Mouse (Mus musculus) granulocyte monocyte progenitor cell, adult 5-6 weeks (primary cell): ENCODE results near the gene Lrwd1. TPM values are rescaled to one million over a fixed set of nuclear protein-coding genes. Genes with fewer than 3 reads are reported as not detected.
"Not testable (repeated sequence)": the region's sequence is repeated elsewhere in the genome, so short reads cannot be mapped to it uniquely, and the experiment has no call there.

ENCODE experiments used
- ATAC-seq: replicated peaks from 2 replicates; pipeline ENCODE4 v1.8.0; 2016; ENCODE audit warnings: mild to moderate bottlenecking, moderate TSS enrichment, inconsistent platforms; ENCODE audit not compliant: poor library complexity, severe bottlenecking
- total RNA-seq, 2 experiments: library from RNA; stranded (forward) in 1 of 2; stranded (reverse) in 1 of 2; fragments of 200-712, 200-1000 nt in 1 of 2; fragments of >200 nt in 1 of 2; fragmentation: Nextera tagmentation in 1 of 2; gene quantifications; 2 replicates each; pipeline ENCODE4 v1.2.3; 2014 to 2017

Gene Lrwd1
- total RNA-seq, 2 experiments from 2014 or later, result 31.5 to 70.4 TPM

GRCm38 (mm10) chr5:136149134-136149576, 13.3 kb upstream of the Lrwd1 start:
- peak; percentile 88 for ATAC-seq

GRCm38 (mm10) chr5:136147704-136148103, 11.8 kb upstream of the Lrwd1 start:
- no peak for ATAC-seq

GRCm38 (mm10) chr5:136146936-136147335, 11.1 kb upstream of the Lrwd1 start:
- ATAC-seq, result no peak

- peak; percentile 13; the same call in 1 of the 2 replicates for ATAC-seq
These were observed 8.9 kb upstream of the Lrwd1 start for GRCm38 (mm10) chr5:136144606-136145430.

GRCm38 (mm10) chr5:136143161-136143755, 7.4 kb upstream of the Lrwd1 start:
- no peak for ATAC-seq

GRCm38 (mm10) chr5:136142746-136143145, 6.9 kb upstream of the Lrwd1 start:
- no peak for ATAC-seq

GRCm38 (mm10) chr5:136140057-136140482, 4.2 kb upstream of the Lrwd1 start:
- ATAC-seq, result peak; percentile 63

GRCm38 (mm10) chr5:136139393-136139792, 3.5 kb upstream of the Lrwd1 start:
- ATAC-seq, result peak; percentile 37

GRCm38 (mm10) chr5:136137658-136138274, 1.9 kb upstream of the Lrwd1 start:
- ATAC-seq, result 0 out of 2 replicates have a peak, but pooled peaks have one; percentile 13

GRCm38 (mm10) chr5:136136292-136136990, 567 bp upstream of the Lrwd1 start:
- no peak for ATAC-seq

GRCm38 (mm10) chr5:136122165-136122564, 13.7 kb downstream of the Lrwd1 start:
- ATAC-seq, result no peak

GRCm38 (mm10) chr5:136116784-136117112, 19.1 kb downstream of the Lrwd1 start:
- peak; percentile 38 for ATAC-seq

GRCm38 (mm10) chr5:136115891-136116783, 19.7 kb downstream of the Lrwd1 start, which contains the start of gene Polr2j:
Gene Polr2j, plus strand, starts transcription at chr5:136116631.
- ATAC-seq, result peak; percentile 96

- not testable (repeated sequence) for ATAC-seq
These were observed 22.3 kb downstream of the Lrwd1 start for GRCm38 (mm10) chr5:136113546-136113945.

GRCm38 (mm10) chr5:136109042-136109441, 26.8 kb downstream of the Lrwd1 start:
- no peak for ATAC-seq

- ATAC-seq, result no peak
These were observed 27.4 kb downstream of the Lrwd1 start for GRCm38 (mm10) chr5:136108486-136108885.

- peak; percentile 35; the same call in 1 of the 2 replicates for ATAC-seq
These were observed 31.4 kb downstream of the Lrwd1 start for GRCm38 (mm10) chr5:136104511-136104910.

- peak; percentile 94 for ATAC-seq
These were observed 33.6 kb downstream of the Lrwd1 start for GRCm38 (mm10) chr5:136102099-136102820.

GRCm38 (mm10) chr5:136098536-136098935, 37.3 kb downstream of the Lrwd1 start:
- no peak for ATAC-seq
